Mouse (Mus musculus) cerebellum, adult 8-10 months (tissue): ENCODE measurements around the gene Sstr3.

Experiments used
- DNase-seq: peaks from one replicate; pipeline ENCODE4 v3.0.0; 2022

Gene Sstr3

DNA sequence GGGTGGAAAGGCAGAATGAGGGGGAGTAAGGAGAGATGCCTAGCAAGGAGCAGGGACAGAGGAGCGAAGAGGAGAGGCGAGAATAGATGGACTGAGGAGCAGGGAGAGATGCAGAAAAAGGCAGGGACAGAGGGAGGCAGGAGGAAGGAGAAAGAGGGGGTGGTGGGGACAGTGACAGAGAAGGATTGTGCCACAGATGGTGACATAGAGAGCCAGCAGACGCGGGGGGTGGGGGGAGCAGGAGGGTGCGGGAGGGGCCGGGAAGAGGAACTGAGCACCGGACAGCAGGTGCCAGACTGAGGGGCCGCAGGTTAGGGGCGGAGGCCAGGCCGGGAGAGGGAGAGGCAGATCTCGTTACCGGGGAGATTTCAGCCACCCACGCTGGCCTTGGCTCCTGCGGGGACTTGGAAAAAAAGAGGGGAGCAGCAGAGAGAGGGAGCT, at the start of gene Sstr3:
TSS of gene Sstr3 (minus strand) at position 125 of the 441 bp plus-strand sequence.
- no peak for DNase-seq

DNA sequence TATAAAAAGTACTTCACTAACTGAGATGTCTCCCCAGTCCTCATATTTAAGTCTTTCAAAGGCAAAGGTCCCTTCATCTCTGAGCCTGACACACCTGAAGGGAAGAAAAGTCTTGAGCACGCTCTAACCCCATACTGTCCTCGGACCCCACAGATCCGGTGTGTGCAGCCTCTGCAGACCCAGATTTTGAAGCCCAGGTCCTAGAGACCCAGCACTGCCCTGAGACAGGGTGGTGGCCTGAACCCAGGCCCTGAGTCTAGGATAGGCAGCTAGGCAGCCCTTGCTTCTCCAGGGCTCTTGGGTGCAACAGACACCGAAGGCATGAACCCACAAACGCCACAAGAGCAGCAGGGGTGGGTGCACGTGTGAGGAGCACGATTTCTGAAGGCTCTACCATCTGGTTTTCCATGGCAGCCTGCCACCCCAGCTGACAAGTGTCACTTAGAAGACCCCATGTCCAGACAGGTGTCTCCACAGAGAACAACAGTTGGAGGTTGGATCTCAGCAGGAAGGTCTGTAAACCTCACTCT, 49.5 kb upstream of the Sstr3 start:
- no peak for DNase-seq

DNA sequence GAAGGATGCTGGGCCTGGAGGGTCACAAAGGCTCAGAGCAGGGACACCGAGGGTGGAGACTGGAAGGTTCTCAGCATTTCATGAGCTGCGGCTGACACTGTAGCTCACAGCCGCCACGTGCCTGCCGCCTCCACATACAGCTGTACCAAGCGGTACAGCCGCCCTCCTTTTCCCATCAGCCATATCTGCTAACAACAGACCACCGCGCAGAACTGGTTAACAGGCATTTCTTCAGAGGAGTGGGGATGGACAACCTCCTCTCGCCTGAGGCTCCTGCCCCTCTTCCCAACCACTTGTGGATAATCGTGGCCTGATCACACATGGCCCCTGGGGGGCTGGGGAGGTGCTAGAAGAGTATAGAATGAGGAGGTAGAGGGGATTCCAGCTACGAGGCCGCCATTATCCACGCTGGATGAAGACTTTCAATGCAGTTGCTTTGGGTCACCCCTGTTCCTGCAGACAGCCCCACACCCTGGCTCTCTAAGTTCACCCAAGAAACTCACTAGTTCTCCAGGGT, 48.0 kb upstream of the Sstr3 start:
- DNase-seq: no peak

DNA sequence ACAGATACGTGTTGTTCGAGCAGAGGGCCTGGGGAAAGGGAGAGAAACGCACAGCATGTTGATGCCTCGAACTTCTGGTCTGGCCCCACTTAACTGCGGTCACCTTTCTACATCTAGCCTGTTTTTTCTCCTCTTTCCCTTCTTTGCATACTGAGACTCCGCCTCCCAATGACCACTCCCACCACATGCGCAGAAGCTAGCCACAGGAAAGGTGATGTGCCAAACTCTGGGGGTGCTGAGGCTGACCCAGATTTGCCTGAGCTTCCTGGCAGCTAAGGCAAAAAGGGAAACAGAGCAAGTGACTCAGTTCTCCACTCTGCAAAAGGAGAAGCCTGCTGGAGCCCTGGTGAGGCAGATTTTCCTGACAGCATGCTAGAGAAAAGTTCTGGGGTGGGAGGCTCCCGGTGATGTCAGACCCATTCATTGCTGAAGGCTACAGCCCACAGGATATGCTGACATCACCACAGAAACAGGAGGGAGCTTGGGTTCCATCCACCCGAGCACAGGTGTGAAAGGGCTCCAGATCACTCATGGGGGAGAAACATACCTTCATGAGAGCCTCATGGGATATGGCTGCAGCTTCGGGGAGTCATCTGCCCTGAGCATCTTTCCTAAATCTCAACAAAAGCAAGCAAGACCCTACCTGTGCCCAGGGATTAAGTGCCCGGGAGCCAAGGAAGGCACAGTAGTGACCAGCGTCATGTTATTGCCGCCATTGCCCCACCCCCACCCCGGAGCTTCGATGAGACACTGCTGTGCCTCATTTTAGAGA, 47.4 kb upstream of the Sstr3 start:
- no peak for DNase-seq

DNA sequence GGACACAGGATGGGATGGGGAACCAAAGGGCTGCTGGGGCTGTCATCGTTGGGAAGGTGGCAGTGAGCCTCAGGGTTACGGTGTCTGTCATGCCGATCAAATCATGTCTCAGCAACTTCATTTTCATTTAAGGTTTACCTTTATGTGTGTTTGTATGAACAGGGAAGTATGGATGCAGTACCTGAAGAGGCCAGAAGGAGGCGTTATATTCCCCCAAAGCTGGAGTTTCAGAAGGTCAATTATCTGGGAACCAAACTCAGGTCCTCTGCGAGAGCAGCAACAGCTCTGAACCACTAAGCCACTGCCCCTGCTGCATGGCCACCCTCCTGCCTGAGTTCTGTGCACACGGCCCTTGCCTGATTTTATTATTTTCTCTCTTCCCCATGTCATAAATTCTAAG, 46.3 kb upstream of the Sstr3 start:
- DNase-seq: no peak

DNA sequence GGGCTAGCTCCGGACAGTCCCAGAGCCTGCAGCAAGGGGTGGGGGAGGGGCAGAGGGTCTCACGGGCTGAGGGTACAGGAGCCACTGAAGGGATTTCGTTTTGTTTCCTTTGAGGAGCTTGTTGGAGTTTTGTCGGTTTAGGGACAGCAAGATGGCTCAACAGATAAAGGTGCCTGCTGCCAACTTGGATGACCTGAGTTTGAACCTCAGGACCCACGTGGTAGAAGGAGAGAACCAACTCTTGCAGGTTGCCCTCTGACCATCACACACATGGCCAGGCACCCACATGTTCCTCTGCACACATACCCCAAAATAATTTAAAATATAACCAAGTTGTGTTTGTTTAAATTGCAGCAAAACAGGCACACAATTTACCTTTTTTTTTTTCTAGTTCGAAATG, 45.5 kb upstream of the Sstr3 start:
- no peak for DNase-seq

DNA sequence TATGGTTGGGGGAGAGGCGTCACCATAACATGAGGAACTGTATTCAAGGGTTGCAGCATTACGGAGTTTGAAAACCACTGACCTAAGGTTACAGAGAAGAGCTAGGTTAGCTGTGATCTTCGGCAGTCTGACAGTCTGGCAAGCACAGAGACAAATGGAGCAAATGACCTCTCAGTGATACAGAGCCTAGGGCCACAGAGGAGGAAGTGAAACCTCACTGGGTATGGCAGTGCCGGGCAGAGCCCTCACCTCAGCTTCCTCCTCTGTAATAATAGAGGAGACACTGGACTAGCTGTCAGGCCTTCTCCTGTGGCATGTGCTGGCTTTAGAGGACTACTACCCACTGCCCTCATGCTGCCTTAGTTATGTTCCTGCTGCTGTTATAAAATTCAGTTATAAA, 44.4 kb upstream of the Sstr3 start:
- no peak for DNase-seq

DNA sequence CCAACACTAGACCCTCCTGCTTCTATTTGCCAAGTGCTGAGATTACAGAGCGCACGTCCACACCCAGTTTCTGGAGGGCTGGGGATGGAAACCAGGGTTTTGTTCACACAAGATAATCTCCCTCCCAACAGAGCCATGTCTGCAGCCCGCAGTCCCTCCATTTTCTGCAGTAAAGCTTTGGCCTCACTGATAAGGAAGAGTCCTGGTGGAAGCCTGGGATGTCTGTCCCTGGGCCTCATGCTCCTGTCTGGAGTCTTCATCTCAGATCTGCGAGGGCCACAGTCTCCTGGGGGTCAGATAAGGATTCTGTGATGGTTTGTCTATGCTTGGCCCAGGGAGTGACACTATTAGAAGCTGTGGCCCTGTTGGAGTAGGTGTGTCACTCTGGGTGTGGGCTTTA, 43.6 kb upstream of the Sstr3 start:
- DNase-seq: no peak

DNA sequence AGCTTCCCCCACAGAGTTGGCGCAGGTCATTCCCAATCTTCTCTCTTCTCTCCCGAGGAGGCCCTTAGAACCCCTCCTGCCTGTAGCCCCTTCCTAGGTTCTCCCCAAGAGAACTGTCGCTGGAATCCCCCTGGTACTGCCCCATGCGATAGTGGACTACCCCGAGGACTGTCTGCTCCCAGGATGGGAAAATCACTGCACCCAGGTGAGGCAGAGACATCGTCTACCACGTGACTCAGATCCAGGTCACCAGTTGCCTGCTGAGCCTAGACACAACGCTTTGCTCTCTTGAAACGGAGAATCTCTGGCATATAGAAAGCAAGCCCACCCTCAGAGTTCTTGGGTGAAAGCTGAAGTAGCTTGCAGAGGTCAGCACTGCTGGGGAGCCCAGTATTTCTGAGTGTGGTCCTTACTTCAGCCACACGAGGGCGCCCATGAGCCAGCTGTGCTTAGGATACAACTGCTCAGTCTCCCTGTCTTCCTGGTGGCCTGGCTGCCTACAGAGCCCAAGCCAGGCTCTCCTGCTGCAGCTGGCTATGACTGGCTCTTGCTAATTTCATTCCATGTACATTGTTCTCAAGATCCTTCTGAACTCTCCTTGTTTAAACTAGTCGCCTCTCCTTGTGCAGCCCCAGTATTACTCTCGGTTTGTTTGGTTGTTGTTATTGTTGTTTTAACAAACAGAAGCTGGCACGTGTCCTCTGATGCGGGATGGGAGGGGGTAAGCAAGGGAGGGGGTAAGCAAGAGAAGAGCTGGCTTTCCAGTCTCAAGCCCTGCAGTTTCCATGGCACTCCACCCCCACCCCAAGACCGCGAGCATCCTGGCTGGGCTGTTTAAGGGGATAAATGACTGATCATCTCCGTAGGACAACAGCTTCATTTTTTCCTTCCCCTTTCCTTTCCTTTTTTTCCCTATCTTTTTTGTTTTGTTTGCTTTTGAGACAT, 42.8 kb upstream of the Sstr3 start:
- peak; percentile 76 for DNase-seq

DNA sequence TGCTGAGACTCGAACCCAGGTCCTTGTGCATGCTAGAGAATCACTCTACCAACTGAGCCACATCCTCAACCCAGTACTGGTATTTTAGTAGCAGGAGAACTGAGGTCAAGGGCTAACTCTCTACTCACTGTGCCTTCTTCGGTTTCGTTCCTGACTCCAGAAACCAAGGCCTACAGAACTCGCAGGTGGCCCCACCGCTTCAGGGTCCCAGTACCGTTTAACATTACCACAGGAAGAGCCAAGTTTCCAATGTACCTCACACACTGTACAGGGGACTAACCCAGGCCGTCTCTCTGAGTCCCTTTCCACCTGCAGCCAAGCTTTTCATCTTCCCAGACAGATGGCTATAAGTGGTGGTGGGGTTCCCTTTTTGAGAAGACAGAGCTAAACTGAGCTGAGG, 40.9 kb upstream of the Sstr3 start:
- DNase-seq: no peak

DNA sequence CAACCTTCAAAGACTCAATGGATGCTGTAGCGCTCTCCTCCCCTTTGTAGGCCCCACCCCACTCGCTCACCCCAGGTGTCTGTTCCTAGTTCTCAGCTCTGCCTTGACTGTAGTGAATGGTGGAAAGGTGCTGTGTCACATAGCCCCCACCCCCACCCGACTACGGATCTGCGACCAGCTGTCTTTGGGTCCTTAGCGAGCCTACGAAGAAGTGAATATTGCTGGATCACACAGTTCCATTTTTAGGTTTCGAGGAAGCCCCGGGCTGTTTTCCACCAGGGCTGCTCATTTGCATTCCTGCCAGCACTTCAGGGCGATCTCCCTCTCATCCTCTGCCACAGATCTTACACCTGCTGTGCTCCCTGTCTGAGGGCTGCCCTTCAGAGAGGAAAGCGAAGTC, 38.9 kb upstream of the Sstr3 start:
- no peak for DNase-seq

DNA sequence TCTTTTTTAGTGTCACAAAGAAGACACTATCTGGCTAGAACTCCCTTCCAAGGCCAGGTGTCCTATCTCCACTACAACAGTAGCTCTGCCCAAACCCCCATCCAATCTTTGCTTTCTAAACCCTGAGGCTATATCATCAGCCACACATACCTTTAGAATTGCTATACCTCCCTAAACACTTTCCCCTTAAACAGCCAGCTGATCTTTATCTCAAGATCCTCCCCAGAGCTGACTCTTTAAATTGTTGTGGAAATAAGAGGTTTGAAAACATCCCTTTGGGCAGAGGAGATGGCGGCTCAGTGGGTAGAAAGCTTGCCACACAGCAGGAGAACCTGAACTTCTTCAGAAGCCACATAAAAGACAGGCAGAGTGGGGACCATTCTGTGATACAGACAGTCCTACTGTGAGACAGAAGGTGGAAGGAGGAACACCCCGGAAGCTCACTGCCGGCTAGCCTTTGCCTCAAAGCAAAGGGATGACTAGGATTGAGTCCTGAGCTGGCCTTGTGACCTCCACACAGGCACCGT, 31.9 kb upstream of the Sstr3 start:
- DNase-seq: no peak

DNA sequence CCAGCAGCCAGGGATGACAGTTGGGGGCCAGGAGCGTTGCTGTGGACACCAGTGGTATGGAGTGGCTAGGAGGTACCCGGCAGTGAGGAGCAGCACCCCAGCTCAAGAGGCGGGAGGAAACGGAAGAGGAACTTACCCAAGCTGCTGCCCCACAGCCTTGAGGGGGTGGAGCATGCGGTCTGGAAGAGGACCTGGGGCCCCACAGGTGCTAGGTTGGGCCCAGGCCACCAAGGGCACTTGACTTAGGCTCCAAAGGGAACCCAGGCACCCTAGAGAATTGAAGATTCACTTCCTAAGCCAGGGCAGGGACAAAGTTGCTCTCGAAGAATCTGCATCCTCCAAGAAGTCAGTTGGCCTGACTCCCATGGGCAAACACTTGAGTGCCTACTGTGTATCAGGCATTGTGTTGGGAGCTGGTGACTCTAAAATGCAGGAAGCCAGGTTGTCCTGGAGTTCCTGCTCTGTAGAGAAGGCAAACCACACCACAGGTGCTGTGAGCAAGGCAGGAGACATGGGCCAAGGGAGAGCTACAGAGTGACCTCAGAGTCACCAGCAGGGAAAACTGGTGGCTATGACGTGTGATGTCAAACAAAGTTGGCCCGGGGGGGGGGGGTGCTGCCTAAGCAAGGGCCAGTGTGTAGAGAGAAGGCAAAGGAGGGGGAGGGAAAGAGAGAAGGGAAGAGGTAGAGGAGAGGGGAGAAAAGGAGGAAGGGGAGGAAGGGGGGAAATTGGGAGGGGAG, 28.3 kb upstream of the Sstr3 start, which contains the start of gene Rac2:
TSS of gene Rac2 (minus strand) at position 126 of the 740 bp plus-strand sequence.
- DNase-seq: no peak

DNA sequence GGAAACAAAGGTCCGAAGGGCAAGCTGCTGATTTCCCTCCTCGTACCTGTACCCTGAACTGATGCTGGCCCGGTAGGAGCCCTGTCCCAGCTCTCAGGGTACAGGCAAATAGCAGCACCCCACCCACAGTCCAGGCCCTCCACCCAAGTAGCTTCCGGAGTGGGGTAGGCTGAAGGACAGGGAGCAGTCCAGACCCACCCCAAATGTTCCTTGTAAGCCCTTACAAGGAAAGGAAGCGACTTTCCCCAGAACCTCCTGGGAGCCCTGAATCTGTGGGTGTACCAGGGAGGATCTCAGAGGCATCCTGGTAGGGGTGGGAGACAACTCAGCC, 27.8 kb upstream of the Sstr3 start:
- DNase-seq: no peak

DNA sequence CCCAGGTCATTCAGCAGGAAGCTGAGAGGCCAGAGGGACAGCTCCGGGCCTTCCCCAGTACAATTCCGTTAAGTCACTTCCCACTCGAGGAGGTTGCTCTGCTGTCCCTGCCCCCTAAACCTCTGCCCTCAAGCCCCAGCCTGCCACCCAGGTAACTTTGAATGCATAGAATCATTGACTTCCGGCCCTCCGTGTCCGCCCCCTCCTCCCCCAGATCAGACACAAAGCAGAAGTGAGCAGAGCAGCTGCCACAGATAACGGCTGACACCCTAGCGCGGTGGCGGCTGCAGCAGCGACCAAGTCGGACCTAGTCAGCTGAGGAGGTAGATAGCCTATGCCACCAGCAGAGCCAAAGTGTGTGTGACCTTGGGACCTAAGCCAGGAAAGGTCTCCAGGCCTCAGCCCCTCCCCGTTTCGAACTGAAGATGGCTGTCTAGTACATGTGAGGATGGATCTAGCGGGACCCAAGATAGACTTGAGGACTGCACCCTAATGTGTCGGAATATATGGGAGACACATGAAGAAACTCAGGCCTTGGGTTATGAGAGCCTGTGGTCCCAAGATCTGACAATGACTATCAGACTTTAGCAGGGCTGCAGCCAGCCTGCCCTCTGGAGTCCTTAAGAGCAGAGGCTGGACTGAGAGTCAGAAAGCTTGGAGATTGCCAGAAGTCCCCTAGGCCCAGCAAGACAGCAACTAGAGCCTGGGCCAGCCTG, 27.2 kb upstream of the Sstr3 start:
- DNase-seq: no peak

DNA sequence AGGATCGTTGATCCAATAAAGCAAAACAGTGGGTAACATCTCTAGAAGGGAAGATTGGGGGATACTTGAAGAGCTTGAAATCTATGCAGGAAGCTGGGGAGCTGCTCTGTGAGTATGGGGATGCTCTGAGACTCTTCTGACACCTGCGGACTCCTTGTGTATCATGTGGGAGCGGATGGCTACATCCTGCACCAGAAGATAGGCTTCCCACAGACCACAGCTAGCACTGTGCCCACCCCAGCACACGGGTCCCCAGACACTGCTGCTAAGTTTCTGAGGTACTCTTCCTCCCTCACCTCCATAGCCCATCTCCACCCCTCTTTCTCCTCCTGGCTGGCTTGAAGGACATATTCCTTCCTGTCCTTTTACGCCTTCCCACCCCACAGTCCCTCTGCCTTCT, 25.7 kb upstream of the Sstr3 start:
- no peak for DNase-seq

DNA sequence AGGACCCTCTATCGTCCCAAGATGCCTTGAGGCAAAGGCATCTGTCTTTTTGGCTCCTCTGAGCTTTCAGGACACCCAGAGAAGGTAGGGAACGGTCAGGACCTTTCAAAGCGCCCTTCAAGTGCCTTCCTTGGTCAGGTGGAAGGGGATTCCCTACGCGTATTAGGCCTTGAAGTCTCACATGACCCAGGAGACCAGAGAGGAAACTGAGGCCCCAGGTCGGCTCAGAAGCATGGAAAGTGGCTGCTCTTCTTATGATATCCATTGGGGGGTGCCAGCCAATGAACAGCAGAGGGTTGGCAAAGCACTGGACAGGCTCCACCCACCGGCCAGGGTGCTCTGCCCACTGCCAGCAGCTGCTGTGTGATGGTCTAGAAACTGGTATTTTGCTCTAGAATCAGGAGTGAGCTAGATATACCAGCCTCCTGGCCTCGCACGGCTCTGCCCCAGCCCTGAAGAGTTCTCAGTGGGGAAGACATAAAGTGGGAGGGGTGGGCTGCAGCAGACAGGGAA, 23.2 kb upstream of the Sstr3 start:
- no peak for DNase-seq

DNA sequence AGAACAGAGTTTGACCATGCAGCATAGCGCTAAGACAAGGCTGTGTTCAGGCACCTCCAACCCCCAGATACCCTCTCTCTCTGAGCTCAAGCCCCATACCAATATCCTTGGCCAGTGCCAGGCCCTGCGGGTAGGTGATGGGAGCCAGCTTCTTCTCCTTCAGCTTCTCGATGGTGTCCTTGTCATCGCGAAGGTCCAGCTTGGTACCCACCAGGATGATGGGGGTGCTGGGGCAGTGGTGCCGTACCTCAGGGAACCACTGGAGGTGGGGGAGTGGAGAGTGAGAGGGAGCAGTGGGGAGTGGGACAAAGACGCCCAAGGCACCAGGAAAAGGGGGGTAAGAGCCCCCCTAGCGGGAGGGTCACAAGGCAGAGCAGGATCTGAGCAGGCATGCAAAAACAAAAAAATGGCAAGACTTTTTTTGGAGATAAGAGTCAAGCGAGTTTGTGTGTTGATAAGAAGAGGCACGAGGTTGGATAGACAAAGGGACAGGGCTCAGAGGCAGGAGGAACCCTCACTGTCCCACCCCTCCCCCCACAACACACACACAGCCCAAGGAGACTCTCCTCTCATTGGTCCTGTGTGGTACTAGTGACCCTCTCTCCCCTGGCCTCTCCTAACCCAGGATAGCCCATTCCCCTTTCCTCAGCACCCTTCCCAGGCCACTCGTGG, 20.4 kb upstream of the Sstr3 start:
- DNase-seq: no peak

DNA sequence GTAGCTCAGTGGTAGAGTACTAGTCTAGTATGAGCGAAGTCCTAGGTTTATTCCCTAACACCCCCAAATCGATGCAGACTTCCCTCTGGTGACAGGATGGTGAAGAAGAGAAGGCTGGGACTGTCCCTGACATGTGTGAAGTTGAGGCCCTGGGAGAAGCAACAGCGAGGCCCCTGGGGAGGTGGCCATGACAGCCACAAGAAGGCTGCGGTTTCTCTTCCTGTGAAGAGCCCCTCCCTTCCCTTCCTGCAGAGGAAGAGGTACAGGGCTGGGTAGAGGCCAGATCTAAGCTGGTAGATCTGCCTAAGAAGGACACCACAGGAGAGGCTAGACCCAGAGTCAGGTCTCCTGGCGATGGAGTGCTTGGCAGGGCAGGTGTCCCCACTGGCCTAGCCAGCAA, 19.5 kb upstream of the Sstr3 start:
- no peak for DNase-seq

DNA sequence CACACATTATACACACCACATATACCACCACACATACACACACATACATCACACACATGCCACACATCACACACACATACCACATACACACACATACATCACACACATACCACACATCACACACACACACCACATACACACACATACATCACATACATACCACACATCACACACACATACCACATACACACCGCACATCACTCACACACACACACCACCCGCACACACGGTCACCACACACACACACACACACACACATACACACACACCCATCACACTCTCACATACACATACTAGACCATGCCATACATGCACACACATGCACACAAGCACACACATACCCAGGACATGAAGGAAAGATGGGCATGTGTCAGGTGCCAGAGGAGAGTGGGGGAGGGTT, 18.9 kb upstream of the Sstr3 start:
- no peak for DNase-seq
